Comparison of ENCODE assay signal across 12 mouse cellular contexts in the genomic region with DNA sequence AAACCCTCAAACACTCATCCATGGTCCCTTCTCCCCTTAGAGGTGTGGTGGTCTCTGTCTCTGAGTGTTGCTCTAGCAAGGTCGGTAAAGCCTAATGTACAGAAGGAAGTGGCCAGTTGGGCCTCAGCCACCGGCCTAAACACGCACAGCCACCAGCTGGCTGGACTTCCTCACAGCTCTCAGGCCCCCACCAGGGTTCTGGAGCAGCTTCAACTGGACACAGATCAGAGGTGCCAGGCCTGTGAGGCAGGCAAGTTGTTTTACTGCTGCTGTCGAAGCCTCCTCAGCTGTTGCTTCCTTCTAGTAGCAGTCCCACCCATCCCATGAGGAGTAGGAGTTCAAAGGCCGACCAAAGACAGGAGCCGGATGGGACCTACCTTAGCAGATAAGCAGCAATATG. TPM values are rescaled to one million over a fixed set of nuclear protein-coding genes. Genes with fewer than 3 reads are reported as not detected.
A peak's percentile ranks its signal among the peaks of the same experiment; 100 is the strongest.
DNase-seq lines count a peak whose midpoint lies in the region; ATAC-seq lines count a peak whose summit lies in the region.
"Had no signal": no experiment of that assay in that cellular context is flagged by ENCODE, and none has a peak within 500 bp of the region (broad histone marks: within the 10 kb centered on the region; RNA-seq: fewer than 3 reads in every experiment).

No protein-coding gene starts in this region.

- H3K36me3 ChIP-seq in forebrain, embryonic 15.5 days, result no peaks in the 10 kb centered on the region
- H3K36me3 ChIP-seq: embryonic facial prominence, embryonic 12.5 days; hindbrain, embryonic 15.5 days had no signal

- no peaks in the 10 kb centered on the region for H3K27me3 ChIP-seq in forebrain, embryonic 15.5 days
- H3K27me3 ChIP-seq: embryonic facial prominence, embryonic 12.5 days; hindbrain, embryonic 15.5 days had no signal

- DNase-seq in heart, adult 11 months, result peak; percentile 93
- DNase-seq in heart, adult 9 months (ENCODE audit: low spot score in 2 of 2), result no peak
- DNase-seq in cerebellum, adult 11 months, result peak; percentile 84
- peak; percentile 90 to 92 for DNase-seq in cerebellum, postnatal 36 days
- DNase-seq in lung, postnatal 14 days, result peak; percentile 40
- DNase-seq in frontal cortex, adult 2 months (ENCODE audit: extremely low spot score in 1 of 2, low spot score in 1 of 2), result no peak
- no peak for DNase-seq in yolk sac, embryonic 10.5 days (ENCODE audit: low spot score)
- DNase-seq: adrenal gland, adult 2 months; thymus, adult 18-20 months had no signal

- peaks cover 12% of the 10 kb centered on the region for H3K4me1 ChIP-seq in forebrain, embryonic 15.5 days
- H3K4me1 ChIP-seq: hindbrain, embryonic 15.5 days had no signal

- H3K4me3 ChIP-seq in forebrain, embryonic 15.5 days, result no peak overlapping the region
- H3K4me3 ChIP-seq: embryonic facial prominence, embryonic 12.5 days; hindbrain, embryonic 15.5 days had no signal

- no peak for ATAC-seq in forebrain, embryonic 15.5 days (replicated peaks)

- 86% methylated on average over 6 of the region's 6 CpGs for WGBS in forebrain, embryonic 15.5 days

- no peak overlapping the region for H3K9ac ChIP-seq in forebrain, embryonic 15.5 days (replicated peaks)
- H3K9ac ChIP-seq: embryonic facial prominence, embryonic 12.5 days; hindbrain, embryonic 15.5 days had no signal

- no peak overlapping the region for H3K4me2 ChIP-seq in forebrain, embryonic 15.5 days (replicated peaks)
- H3K4me2 ChIP-seq: embryonic facial prominence, embryonic 12.5 days; hindbrain, embryonic 15.5 days had no signal

- no peak overlapping the region for H3K27ac ChIP-seq in forebrain, embryonic 15.5 days (replicated peaks)
- H3K27ac ChIP-seq: embryonic facial prominence, embryonic 12.5 days had no signal

- H3K9me3 ChIP-seq in forebrain, embryonic 15.5 days, result no peaks in the 10 kb centered on the region
- H3K9me3 ChIP-seq: embryonic facial prominence, embryonic 12.5 days; hindbrain, embryonic 15.5 days had no signal

RNA-seq across cellular contexts. Expression of a gene that starts 6.4 kb away (rescaled TPM):
- 1,126 and 1,227 TPM in 2 replicates for polyA plus RNA-seq in frontal cortex, adult 2 months (2012; rRNA removed)
- 689 and 728 TPM in 2 replicates for polyA plus RNA-seq in forebrain, embryonic 15.5 days (2015; fragmentation: Nextera tagmentation; extraction: Ambion mirVana)

RNA-seq across cellular contexts. Expression of a gene that starts 9.1 kb away (rescaled TPM):
- 1.8 and 2.1 TPM in 2 replicates for polyA plus RNA-seq in frontal cortex, adult 2 months (2012; rRNA removed)
- 2.0 and 2.3 TPM in 2 replicates for polyA plus RNA-seq in forebrain, embryonic 15.5 days (2015; fragmentation: Nextera tagmentation; extraction: Ambion mirVana)

RNA-seq across cellular contexts. Expression of a gene that starts 15.9 kb away (rescaled TPM):
- polyA plus RNA-seq in frontal cortex, adult 2 months (2012; rRNA removed), result 96.3 and 111 TPM in 2 replicates
- polyA plus RNA-seq in forebrain, embryonic 15.5 days (2015; fragmentation: Nextera tagmentation; extraction: Ambion mirVana), result 75.7 and 81.2 TPM in 2 replicates

RNA-seq across cellular contexts. Expression of a gene that starts 18.5 kb away (rescaled TPM):
- 119 and 124 TPM in 2 replicates for polyA plus RNA-seq in frontal cortex, adult 2 months (2012; rRNA removed)
- polyA plus RNA-seq in forebrain, embryonic 15.5 days (2015; fragmentation: Nextera tagmentation; extraction: Ambion mirVana), result 0.64 and 0.69 TPM in 2 replicates

RNA-seq across cellular contexts. Expression of a gene that starts 28.7 kb away (rescaled TPM):
- 89.4 and 92.3 TPM in 2 replicates for polyA plus RNA-seq in frontal cortex, adult 2 months (2012; rRNA removed)
- polyA plus RNA-seq in forebrain, embryonic 15.5 days (2015; fragmentation: Nextera tagmentation; extraction: Ambion mirVana), result 80.0 and 83.6 TPM in 2 replicates

Comparison
In these comparisons a context has a peak if more than half of its experiments do, and no peak if none do; other contexts are left out.
1. DNase-seq: peak in heart, adult 11 months (single experiment), cerebellum, adult 11 months (single experiment), cerebellum, postnatal 36 days (2 of 2) and lung, postnatal 14 days (single experiment); none in heart, adult 9 months (0 of 2), frontal cortex, adult 2 months (0 of 2) and yolk sac, embryonic 10.5 days (single experiment).